11 mouse cellular contexts compared by ENCODE assay signal in genomic region chr3:137611110-137611857, GRCm38 (mm10). TPM values are rescaled to one million over a fixed set of nuclear protein-coding genes. Genes with fewer than 3 reads are reported as not detected.
DNase-seq lines count a peak whose midpoint lies in the region; TF ChIP-seq lines count a peak whose summit lies in the region.
"Had no signal": no experiment of that assay in that cellular context is flagged by ENCODE, and none has a peak within 500 bp of the region (broad histone marks: within the 10 kb centered on the region; RNA-seq: fewer than 3 reads in every experiment).

No protein-coding gene starts in this region.

- TF ChIP-seq POLR2A in bone marrow macrophage, adult 2 months (IDR thresholded peaks at IDR 0.05; ENCODE audit: borderline replicate concordance, low read depth, low read length), result no peak

- intact Hi-C loops in left cerebral cortex, adult 2 months (cut with DNase I), result no loop called here
- intact Hi-C loops in left cerebral cortex, postnatal 10 days (cut with DNase I), result no loop called here
- intact Hi-C loops in heart, postnatal 25 days (cut with DNase I), result no loop called here

- H3K4me3 ChIP-seq in left cerebral cortex, adult 2 months, result no peak overlapping the region
- H3K4me3 ChIP-seq in bone marrow macrophage, adult 2 months (ENCODE audit: insufficient read depth, low read length), result peak overlapping the region; percentile 47
- H3K4me3 ChIP-seq: heart, embryonic 15.5 days; liver, embryonic 15.5 days had no signal

- H3K27ac ChIP-seq in left cerebral cortex, adult 2 months, result peak overlapping the region; percentile 36; the same call in 1 of the 2 replicates
- H3K27ac ChIP-seq in bone marrow macrophage, adult 2 months (ENCODE audit: insufficient read depth, low read depth, low read length), result no peak overlapping the region
- H3K27ac ChIP-seq: heart, embryonic 15.5 days; liver, embryonic 15.5 days had no signal

- H3K4me1 ChIP-seq in bone marrow macrophage, adult 2 months (ENCODE audit: control insufficient read depth, insufficient read depth, low read length), result peaks cover 5% of the 10 kb centered on the region; the same call in 1 of the 2 replicates
- H3K4me1 ChIP-seq: heart, embryonic 15.5 days; liver, embryonic 15.5 days had no signal

- TF ChIP-seq CTCF in left cerebral cortex, adult 2 months (IDR thresholded peaks at IDR 0.05), result no peak
- no peak for TF ChIP-seq CTCF in bone marrow macrophage, adult 2 months (IDR thresholded peaks at IDR 0.05; ENCODE audit: low read depth, low read length)

- DNase-seq in left cerebral cortex, adult 2 months (ENCODE audit: extremely low spot score in 1 of 2, low spot score in 2 of 2), result no peak
- no peak for DNase-seq in left cerebral cortex, postnatal 10 days (ENCODE audit: extremely low spot score in 1 of 2, low spot score in 2 of 2)
- peak; percentile 53 for DNase-seq in CD4-positive, CD25-positive, alpha-beta regulatory T cell, adult 2 months (ENCODE audit: low read depth, low spot score)
- peak; percentile 59 to 63 for DNase-seq in kidney, postnatal 36 days
- no peak for DNase-seq in urinary bladder, postnatal 36 days (ENCODE audit: low spot score in 2 of 2)
- DNase-seq in heart, postnatal 25 days (ENCODE audit: low spot score), result no peak
- DNase-seq in right cerebral cortex, postnatal 25 days, result no peak
- DNase-seq: thymus, adult 18-20 months had no signal

RNA-seq across cellular contexts. Expression of gene Ddit4l, which starts 10.1 kb away (rescaled TPM):
- total RNA-seq in left cerebral cortex, adult 2 months (2021), result 10 to 100 TPM; 19.7 to 25.6 TPM
- total RNA-seq in left cerebral cortex, postnatal 10 days (2021), result 1 to 10 TPM; 6.1 to 7.2 TPM
- polyA plus RNA-seq in bone marrow macrophage, adult 2 months (2012; ENCODE audit: insufficient read depth, insufficient read length, missing spikeins), result 0.20 and 0.39 TPM in 2 replicates
- 1 to 10 TPM; 2.5 to 4.3 TPM for total RNA-seq in heart, postnatal 25 days (2021)

Comparison
In these comparisons a context has a peak if more than half of its experiments do, and no peak if none do; other contexts are left out.
1. DNase-seq: peak in CD4-positive, CD25-positive, alpha-beta regulatory T cell, adult 2 months (single experiment) and kidney, postnatal 36 days (2 of 2); none in left cerebral cortex, adult 2 months (0 of 2), left cerebral cortex, postnatal 10 days (0 of 2), urinary bladder, postnatal 36 days (0 of 2), heart, postnatal 25 days (single experiment) and right cerebral cortex, postnatal 25 days (single experiment).